Mouse (Mus musculus) limb, embryonic 10.5 days (tissue): ENCODE data around the gene Armh1. TPM values are rescaled to one million over a fixed set of nuclear protein-coding genes. Genes with fewer than 3 reads are reported as not detected.
A peak's percentile ranks its signal among the peaks of the same experiment; 100 is the strongest.

ENCODE experiments used
- DNase-seq: peaks from one replicate; pipeline ENCODE4 v3.0.0-alpha.2; 2017; ENCODE audit warnings: low spot score
- H3K27ac ChIP-seq: fragments of 300-500 bp; sonication (generic); 2 replicates; pipeline ENCODE4 v1.5.1; 2016; ENCODE audit warnings: mild to moderate bottlenecking
- H3K27me3 ChIP-seq: fragments of 300-500 bp; sonication (generic); 2 replicates; pipeline ENCODE4 v1.6.1; 2016; ENCODE audit warnings: low read depth, mild to moderate bottlenecking; ENCODE audit not compliant: poor library complexity, severe bottlenecking
- H3K36me3 ChIP-seq: fragments of 300-500 bp; sonication (generic); 2 replicates; pipeline ENCODE4 v1.6.1; 2016; ENCODE audit warnings: mild to moderate bottlenecking, moderate library complexity
- H3K4me1 ChIP-seq: fragments of 300-500 bp; sonication (generic); 2 replicates; pipeline ENCODE4 v1.6.1; 2016
- H3K4me3 ChIP-seq: fragments of 300-500 bp; sonication (generic); 2 replicates; pipeline ENCODE4 v1.5.1; 2016; ENCODE audit warnings: mild to moderate bottlenecking, moderate library complexity
- H3K9me3 ChIP-seq: fragments of 300-500 bp; sonication (generic); replicated peaks from 2 replicates; pipeline ENCODE4 v1.6.1; 2016; ENCODE audit warnings: mild to moderate bottlenecking
- WGBS: fragments of 180-500 bp; shearing (Covaris S2); methylation state at CpG from one replicate; pipeline ENCODE4 v1.1.7; 2016; 5-methylcytosine and 5-hydroxymethylcytosine counted together
- polyA plus RNA-seq: library from polyadenylated mRNA; unstranded; fragments of >200 nt; fragmentation: Nextera tagmentation; extraction: Ambion mirVana; gene quantifications from 2 replicates; pipeline ENCODE4 v1.2.1, GENCODE M21; 2016

Gene Armh1
- polyA plus RNA-seq: 0.09 and 0.25 TPM in 2 replicates

- Histone ChIP-seq H3K4me3 (peak within 1 kb of the TSS; percentile 63), H3K36me3 (no peaks in the 10 kb centered on the region), H3K27ac (peak within 1 kb of the TSS; percentile 87), H3K27me3 (peaks cover 12% of the 10 kb centered on the region; the same call in 1 of the 2 replicates), H3K9me3 (no peaks in the 10 kb centered on the region), H3K4me1 (peaks cover 40% of the 10 kb centered on the region)
- WGBS: 0% methylated on average over 41 of the region's 43 CpGs
- peak; percentile 98 for DNase-seq
Measured at GRCm38 (mm10) chr4:117251801-117252316, at the start of gene Armh1, which contains the start of gene Tmem53. Armh1 (minus strand) TSS chr4:117252125. Tmem53 (plus strand) TSS chr4:117251951.

- H3K4me3 ChIP-seq: no peak overlapping the region
- H3K27ac ChIP-seq: no peak overlapping the region
- H3K4me1 ChIP-seq: peaks cover 32% of the 10 kb centered on the region
- H3K36me3 ChIP-seq: no peaks in the 10 kb centered on the region; the same call in 1 of the 2 replicates
- 64% methylated on average over 10 of the region's 10 CpGs for WGBS
- DNase-seq: no peak
- H3K9me3 ChIP-seq: no peaks in the 10 kb centered on the region
- peaks cover 96% of the 10 kb centered on the region for H3K27me3 ChIP-seq
Measured at GRCm38 (mm10) chr4:117299921-117300320, 48.0 kb upstream of the Armh1 start.

GRCm38 (mm10) chr4:117297819-117298218 is 45.9 kb upstream of the Armh1 start:
- no peaks in the 10 kb centered on the region; the same call in 1 of the 2 replicates for H3K36me3 ChIP-seq
- no peak overlapping the region for H3K27ac ChIP-seq
- peaks cover 12% of the 10 kb centered on the region for H3K4me1 ChIP-seq
- H3K27me3 ChIP-seq: peaks cover 76% of the 10 kb centered on the region
- H3K9me3 ChIP-seq: no peaks in the 10 kb centered on the region
- no peak for DNase-seq
- WGBS: 66% methylated on average over 9 of the region's 9 CpGs
- no peak overlapping the region for H3K4me3 ChIP-seq

- H3K36me3 ChIP-seq: no peaks in the 10 kb centered on the region; the same call in 1 of the 2 replicates
- no peak overlapping the region for H3K4me3 ChIP-seq
- peaks cover 4% of the 10 kb centered on the region for H3K4me1 ChIP-seq
- peaks cover 68% of the 10 kb centered on the region for H3K27me3 ChIP-seq
- H3K9me3 ChIP-seq: no peaks in the 10 kb centered on the region
- no peak overlapping the region for H3K27ac ChIP-seq
- 80% methylated on average over 19 of the region's 19 CpGs for WGBS
- DNase-seq: no peak
Measured at GRCm38 (mm10) chr4:117296849-117297593, 45.1 kb upstream of the Armh1 start.

- no peak overlapping the region for H3K4me3 ChIP-seq
- WGBS: 95% methylated on average over 2 of the region's 2 CpGs
- H3K4me1 ChIP-seq: peaks cover 32% of the 10 kb centered on the region
- peaks cover 19% of the 10 kb centered on the region for H3K27me3 ChIP-seq
- no peak for DNase-seq
- peaks cover 13% of the 10 kb centered on the region for H3K36me3 ChIP-seq
- no peaks in the 10 kb centered on the region for H3K9me3 ChIP-seq
- H3K27ac ChIP-seq: no peak overlapping the region
Measured at GRCm38 (mm10) chr4:117291696-117292095, 39.8 kb upstream of the Armh1 start.

- H3K4me1 ChIP-seq: peaks cover 54% of the 10 kb centered on the region
- peaks cover 4% of the 10 kb centered on the region; the same call in 1 of the 2 replicates for H3K27me3 ChIP-seq
- WGBS: under 1% methylated on average over 77 of the region's 80 CpGs
Measured at GRCm38 (mm10) chr4:117288927-117289801, 37.2 kb upstream of the Armh1 start.

GRCm38 (mm10) chr4:117288277-117288926 is 36.5 kb upstream of the Armh1 start:
- Histone ChIP-seq H3K4me3 (peak overlapping the region; percentile 86), H3K27ac (peak overlapping the region; percentile 95), H3K36me3 (peaks cover 46% of the 10 kb centered on the region), H3K4me1 (peaks cover 61% of the 10 kb centered on the region), H3K9me3 (no peaks in the 10 kb centered on the region), H3K27me3 (peaks cover 5% of the 10 kb centered on the region; the same call in 1 of the 2 replicates)
- no peak for DNase-seq
- 31% methylated on average over 25 of the region's 25 CpGs for WGBS

More at GRCm38 (mm10) chr4:117288927-117289801, 37.2 kb upstream of the Armh1 start:
- H3K36me3 ChIP-seq: peaks cover 38% of the 10 kb centered on the region
- no peaks in the 10 kb centered on the region for H3K9me3 ChIP-seq
- DNase-seq: peak; percentile 92
- peak overlapping the region; percentile 86 for H3K4me3 ChIP-seq
- peak overlapping the region; percentile 95 for H3K27ac ChIP-seq

- Histone ChIP-seq H3K27ac (no peak overlapping the region), H3K4me1 (peaks cover 92% of the 10 kb centered on the region), H3K4me3 (no peak overlapping the region), H3K36me3 (peaks cover 86% of the 10 kb centered on the region), H3K9me3 (no peaks in the 10 kb centered on the region), H3K27me3 (peaks cover 11% of the 10 kb centered on the region; the same call in 1 of the 2 replicates)
- no peak for DNase-seq
- 40% methylated on average over 4 of the region's 4 CpGs for WGBS
Measured at GRCm38 (mm10) chr4:117284363-117284762, 32.4 kb upstream of the Armh1 start.

- H3K27me3 ChIP-seq: peaks cover 11% of the 10 kb centered on the region; the same call in 1 of the 2 replicates
- H3K4me1 ChIP-seq: peaks cover 95% of the 10 kb centered on the region
- no peaks in the 10 kb centered on the region for H3K9me3 ChIP-seq
- H3K4me3 ChIP-seq: no peak overlapping the region
- DNase-seq: no peak
- WGBS: 14% methylated on average over 22 of the region's 22 CpGs
- H3K36me3 ChIP-seq: peaks cover 94% of the 10 kb centered on the region
- H3K27ac ChIP-seq: peak overlapping the region; percentile 47; the same call in 1 of the 2 replicates
Measured at GRCm38 (mm10) chr4:117283271-117284191, 31.6 kb upstream of the Armh1 start.

- DNase-seq: no peak
- no peaks in the 10 kb centered on the region for H3K9me3 ChIP-seq
- 45% methylated on average over 19 of the region's 19 CpGs for WGBS
- no peak overlapping the region for H3K4me3 ChIP-seq
- peaks cover 11% of the 10 kb centered on the region; the same call in 1 of the 2 replicates for H3K27me3 ChIP-seq
- H3K27ac ChIP-seq: peak overlapping the region; percentile 23; the same call in 1 of the 2 replicates
- H3K4me1 ChIP-seq: peaks cover 93% of the 10 kb centered on the region
- peaks cover 99% of the 10 kb centered on the region for H3K36me3 ChIP-seq
Measured at GRCm38 (mm10) chr4:117281090-117281845, 29.3 kb upstream of the Armh1 start.
